Mouse (Mus musculus) liver, postnatal 0 days (tissue): ENCODE measurements around the gene Ppp1r12b. TPM values are rescaled to one million over a fixed set of nuclear protein-coding genes. Genes with fewer than 3 reads are reported as not detected.

Source experiments
- ATAC-seq: fragments of 200-750 bp; cut with Nextera tagmentation; 2 replicates; pipeline ENCODE4 v1.8.0; 2017; ENCODE audit warnings: mild to moderate bottlenecking, moderate library complexity
- DNase-seq: peaks from one replicate; pipeline ENCODE4 v3.0.0-alpha.2; 2016
- H3K27ac ChIP-seq: fragments of 300-500 bp; sonication (generic); 2 replicates; pipeline ENCODE4 v1.5.1; 2014; ENCODE audit warnings: antibody characterized with exemption, moderate library complexity, mild to moderate bottlenecking, low read depth
- H3K27me3 ChIP-seq: fragments of 300-500 bp; sonication (generic); 2 replicates; pipeline ENCODE4 v1.6.1; 2014; ENCODE audit warnings: low read length, control low read depth, mixed read lengths; ENCODE audit not compliant: insufficient read depth
- H3K36me3 ChIP-seq: fragments of 300-500 bp; sonication (generic); replicated peaks from 2 replicates; pipeline ENCODE4 v1.6.1; 2014; ENCODE audit warnings: mild to moderate bottlenecking, control low read depth, low read length, moderate library complexity, mixed read lengths; ENCODE audit not compliant: insufficient read depth
- H3K4me1 ChIP-seq: fragments of 300-500 bp; sonication (generic); 2 replicates; pipeline ENCODE4 v1.6.1; 2014; ENCODE audit warnings: antibody characterized with exemption, mild to moderate bottlenecking, control low read depth; ENCODE audit not compliant: insufficient read depth
- H3K4me2 ChIP-seq: fragments of 300-500 bp; sonication (generic); 2 replicates; pipeline ENCODE4 v1.6.1; 2014; ENCODE audit warnings: low read depth, mild to moderate bottlenecking, low read length, moderate library complexity, mixed read lengths
- H3K4me3 ChIP-seq: fragments of 300-500 bp; sonication (generic); 2 replicates; pipeline ENCODE4 v1.5.1; 2014; ENCODE audit warnings: low read depth, low read length
- H3K9ac ChIP-seq: fragments of 300-500 bp; sonication (generic); replicated peaks from 2 replicates; pipeline ENCODE4 v1.6.1; 2014; ENCODE audit warnings: mild to moderate bottlenecking, moderate library complexity
- H3K9me3 ChIP-seq: fragments of 300-500 bp; sonication (generic); 2 replicates; pipeline ENCODE4 v1.6.1; 2016; ENCODE audit warnings: mild to moderate bottlenecking, control low read depth, low read length, mixed read lengths
- CTCF ChIP-seq: sonication (generic); IDR thresholded peaks from 2 replicates; pipeline ENCODE4 v1.5.1; 2016; ENCODE audit warnings: antibody characterized with exemption, low read depth
- EP300 ChIP-seq: IDR thresholded peaks from 2 replicates; pipeline ENCODE4 v1.6.1; 2016; ENCODE audit warnings: antibody characterized with exemption, low read depth, mild to moderate bottlenecking
- WGBS: fragments of 180-500 bp; shearing (Covaris S2); extraction: QIAGEN DNeasy Blood & Tissue Kit; methylation state at CpG from one replicate; pipeline ENCODE4 v1.1.7; 2014; ENCODE audit not compliant: insufficient replicate concordance; 5-methylcytosine and 5-hydroxymethylcytosine counted together
- polyA plus RNA-seq: library from polyadenylated mRNA; unstranded; fragments of >200 nt; fragmentation: Nextera tagmentation; extraction: Ambion mirVana; gene quantifications from 2 replicates; pipeline ENCODE4 v1.2.1, GENCODE M21; 2015

Ppp1r12b gene
- polyA plus RNA-seq, 1 experiment from 2014 or later = 0.93 TPM

GRCm38 (mm10) chr1:134747236-134748174, 208.2 kb downstream of the Ppp1r12b start:
- H3K9me3 ChIP-seq = no peaks in the 10 kb centered on the region
- H3K4me2 ChIP-seq = peak overlapping the region; percentile 65
- no peaks in the 10 kb centered on the region for H3K36me3 ChIP-seq
- peaks cover 4% of the 10 kb centered on the region; the same call in 1 of the 2 replicates for H3K27me3 ChIP-seq
- H3K27ac ChIP-seq = no peak overlapping the region
- ATAC-seq (peak; percentile 85), DNase-seq (peak; percentile 90)
- 14% methylated on average over 23 of the region's 23 CpGs for WGBS
- peaks cover 10% of the 10 kb centered on the region for H3K4me1 ChIP-seq
- no peak overlapping the region for H3K9ac ChIP-seq
- TF ChIP-seq EP300 = no peak
- peak; percentile 33 for TF ChIP-seq CTCF
- peak overlapping the region; percentile 29; the same call in 1 of the 2 replicates for H3K4me3 ChIP-seq

- peak; percentile 67 for DNase-seq
- H3K4me2 ChIP-seq = no peak overlapping the region
- H3K9me3 ChIP-seq = no peaks in the 10 kb centered on the region
- no peak overlapping the region for H3K4me3 ChIP-seq
- no peak overlapping the region for H3K9ac ChIP-seq
- H3K27ac ChIP-seq = no peak overlapping the region
- WGBS = 40% methylated on average over 6 of the region's 6 CpGs
- peaks cover 4% of the 10 kb centered on the region; the same call in 1 of the 2 replicates for H3K27me3 ChIP-seq
- H3K36me3 ChIP-seq = no peaks in the 10 kb centered on the region
- H3K4me1 ChIP-seq = peaks cover 14% of the 10 kb centered on the region
- ATAC-seq = no peak
- peak; percentile 63 for TF ChIP-seq CTCF
- TF ChIP-seq EP300 = no peak
Measured at GRCm38 (mm10) chr1:134745648-134746047, 210.1 kb downstream of the Ppp1r12b start.

DNA sequence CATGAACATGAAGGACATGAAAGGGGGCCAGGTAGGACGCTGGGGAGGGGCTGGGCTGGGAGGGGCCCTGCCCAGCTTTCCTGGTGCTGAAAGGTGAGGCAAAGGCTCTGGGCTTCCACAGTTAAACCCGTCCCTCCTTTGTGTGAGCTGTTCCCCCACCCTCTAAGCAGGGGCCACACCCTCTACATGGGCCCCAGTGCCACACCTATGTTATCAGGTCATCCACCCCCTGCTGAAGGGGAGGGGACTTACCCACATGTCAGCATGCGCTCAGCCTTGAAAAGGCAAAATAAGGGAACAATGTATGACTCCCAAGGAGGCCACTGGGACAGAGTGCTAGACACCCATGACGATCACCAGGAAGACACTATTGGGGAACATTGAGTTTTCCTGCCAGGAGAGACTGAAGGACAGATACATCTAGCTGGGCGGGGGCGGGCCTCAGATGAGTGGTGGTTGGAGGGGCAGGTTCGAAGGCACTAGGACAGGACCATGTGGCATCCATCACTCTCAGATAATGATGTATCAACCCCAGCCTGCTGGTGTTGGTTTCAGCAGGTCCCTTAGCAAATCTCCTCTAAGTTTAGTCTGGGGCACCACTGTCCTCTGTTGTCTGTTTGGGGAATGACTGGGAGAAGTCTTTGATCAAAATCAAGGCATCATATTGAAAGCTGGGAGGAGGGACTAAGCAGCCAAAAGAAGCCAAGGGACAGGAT, 213.6 kb downstream of the Ppp1r12b start:
- WGBS = 49% methylated on average over 7 of the region's 7 CpGs

DNA sequence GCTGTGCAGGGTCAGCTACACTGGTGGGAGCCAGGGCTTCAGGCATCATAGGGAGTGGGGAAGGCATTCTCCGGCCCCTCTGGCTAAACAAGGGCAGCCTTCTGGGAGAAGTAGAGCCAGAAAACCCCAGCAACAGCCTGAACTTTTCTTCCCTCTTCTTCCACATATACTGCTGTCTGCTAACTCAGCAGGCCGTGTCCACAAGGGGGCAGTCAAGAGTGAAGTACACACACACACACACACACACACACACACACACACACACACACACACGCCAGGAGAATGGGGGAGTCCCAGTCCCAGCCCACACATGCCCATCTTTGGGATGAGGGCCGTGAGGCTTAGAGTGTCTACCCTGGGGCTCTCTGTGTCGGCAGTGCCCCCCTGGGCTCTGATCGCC, 214.3 kb downstream of the Ppp1r12b start:
- TF ChIP-seq CTCF (peak; percentile 66), EP300 (no peak)
- DNase-seq = peak; percentile 71
- H3K4me2 ChIP-seq = peak overlapping the region; percentile 39
- H3K4me1 ChIP-seq = peaks cover 4% of the 10 kb centered on the region
- H3K9ac ChIP-seq = no peak overlapping the region
- no peak overlapping the region for H3K27ac ChIP-seq
- H3K27me3 ChIP-seq = peaks cover 4% of the 10 kb centered on the region; the same call in 1 of the 2 replicates
- ATAC-seq = peak; percentile 55
- no peaks in the 10 kb centered on the region for H3K9me3 ChIP-seq
- WGBS = 50% methylated on average over 6 of the region's 6 CpGs
- no peaks in the 10 kb centered on the region for H3K36me3 ChIP-seq
- no peak overlapping the region for H3K4me3 ChIP-seq

More for the DNA sequence above, 213.6 kb downstream of the Ppp1r12b start:
- TF ChIP-seq CTCF (peak; percentile 26), EP300 (no peak)
- Histone ChIP-seq H3K4me3 (no peak overlapping the region), H3K36me3 (no peaks in the 10 kb centered on the region), H3K27me3 (peaks cover 4% of the 10 kb centered on the region; the same call in 1 of the 2 replicates), H3K9me3 (no peaks in the 10 kb centered on the region), H3K4me1 (peaks cover 6% of the 10 kb centered on the region), H3K9ac (no peak overlapping the region), H3K27ac (no peak overlapping the region), H3K4me2 (peak overlapping the region; percentile 39)
- DNase-seq (peak; percentile 32), ATAC-seq (peak; percentile 93)

DNA sequence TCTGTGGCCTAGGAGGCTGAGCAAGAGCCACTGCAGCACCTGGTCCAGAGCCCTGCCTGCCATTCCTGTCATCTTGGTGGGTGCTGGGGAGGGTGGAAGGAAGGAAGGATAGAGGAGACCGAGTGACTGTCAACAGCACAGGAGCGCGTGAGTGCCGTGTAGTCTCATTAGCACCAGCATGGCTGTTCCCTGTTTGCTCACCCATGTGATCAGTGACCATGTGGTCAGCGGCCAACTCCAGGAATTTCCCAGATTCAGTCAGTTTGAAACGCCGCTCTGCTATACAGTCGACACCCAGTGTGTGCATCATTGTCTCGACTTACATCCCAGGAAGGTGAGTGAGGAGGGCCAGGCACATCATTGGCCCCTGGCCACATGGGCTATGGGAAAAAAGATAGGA, 218.3 kb downstream of the Ppp1r12b start:
- ATAC-seq (no peak), DNase-seq (no peak)
- Histone ChIP-seq H3K9me3 (peaks cover 3% of the 10 kb centered on the region; the same call in 1 of the 2 replicates), H3K4me2 (no peak overlapping the region), H3K9ac (no peak overlapping the region), H3K27ac (no peak overlapping the region), H3K27me3 (no peaks in the 10 kb centered on the region), H3K36me3 (no peaks in the 10 kb centered on the region), H3K4me1 (peaks cover 4% of the 10 kb centered on the region), H3K4me3 (no peak overlapping the region)
- TF ChIP-seq EP300 (no peak), CTCF (no peak)
- 75% methylated on average over 9 of the region's 9 CpGs for WGBS

- Histone ChIP-seq H3K4me3 (no peak overlapping the region), H3K9me3 (peaks cover 3% of the 10 kb centered on the region; the same call in 1 of the 2 replicates), H3K4me2 (no peak overlapping the region), H3K36me3 (no peaks in the 10 kb centered on the region), H3K4me1 (no peaks in the 10 kb centered on the region), H3K27ac (no peak overlapping the region), H3K27me3 (no peaks in the 10 kb centered on the region), H3K9ac (no peak overlapping the region)
- DNase-seq (no peak), ATAC-seq (no peak)
- 88% methylated on average over 5 of the region's 5 CpGs for WGBS
- TF ChIP-seq EP300 = no peak
- no peak for TF ChIP-seq CTCF
Measured at GRCm38 (mm10) chr1:134733659-134734058, 222.1 kb downstream of the Ppp1r12b start.
